Mouse (Mus musculus): ENCODE data around the gene Usf3. TPM values are rescaled to one million over a fixed set of nuclear protein-coding genes. Genes with fewer than 3 reads are reported as not detected.

The Usf3 gene
- polyA plus RNA-seq, 1 experiment from 2014 or later, result 3.4 TPM

DNA sequence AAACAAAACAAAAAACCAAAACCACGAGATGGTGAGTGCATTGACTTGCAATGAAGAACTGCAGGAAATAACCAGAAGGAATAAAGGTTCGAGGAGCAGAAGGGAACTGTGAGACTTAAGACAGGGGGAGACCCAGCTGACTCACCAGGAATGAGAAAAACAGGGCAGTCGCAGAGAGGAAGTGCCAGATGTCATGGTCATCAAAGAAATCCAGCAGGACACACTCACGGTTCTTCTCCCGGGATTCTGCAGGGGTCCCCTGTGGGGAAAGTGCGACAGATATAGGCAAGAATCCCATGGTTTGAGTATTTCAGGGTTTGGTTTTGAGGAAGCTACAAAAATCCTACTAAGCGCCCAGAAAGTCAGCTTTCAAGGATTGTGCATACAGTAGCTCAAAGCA lies 70.3 kb downstream of the Usf3 start:
- no peak for ATAC-seq (ENCODE audit: insufficient read depth, low FRiP score, low read depth)
- no peak overlapping the region for H3K9ac ChIP-seq
- no peaks in the 10 kb centered on the region for H3K4me1 ChIP-seq
- H3K4me3 ChIP-seq (replicated peaks), result no peak overlapping the region
- H3K27ac ChIP-seq, result no peak overlapping the region
- H3K4me2 ChIP-seq, result no peak overlapping the region
- no peaks in the 10 kb centered on the region for H3K9me3 ChIP-seq
- no peaks in the 10 kb centered on the region for H3K27me3 ChIP-seq (replicated peaks)
- 59% methylated on average over 7 of the region's 7 CpGs for WGBS
- H3K36me3 ChIP-seq, result no peaks in the 10 kb centered on the region

GRCm38 (mm10) chr16:44249985-44250384 lies 76.9 kb downstream of the Usf3 start:
- no peaks in the 10 kb centered on the region for H3K4me1 ChIP-seq
- no peak overlapping the region for H3K9ac ChIP-seq
- no peaks in the 10 kb centered on the region for H3K27me3 ChIP-seq (replicated peaks)
- H3K4me2 ChIP-seq, result no peak overlapping the region
- H3K9me3 ChIP-seq, result no peaks in the 10 kb centered on the region
- no peak overlapping the region for H3K27ac ChIP-seq
- no peaks in the 10 kb centered on the region for H3K36me3 ChIP-seq
- 77% methylated on average over 10 of the region's 10 CpGs for WGBS
- no peak overlapping the region for H3K4me3 ChIP-seq (replicated peaks)
- no peak for ATAC-seq (ENCODE audit: insufficient read depth, low FRiP score, low read depth)

DNA sequence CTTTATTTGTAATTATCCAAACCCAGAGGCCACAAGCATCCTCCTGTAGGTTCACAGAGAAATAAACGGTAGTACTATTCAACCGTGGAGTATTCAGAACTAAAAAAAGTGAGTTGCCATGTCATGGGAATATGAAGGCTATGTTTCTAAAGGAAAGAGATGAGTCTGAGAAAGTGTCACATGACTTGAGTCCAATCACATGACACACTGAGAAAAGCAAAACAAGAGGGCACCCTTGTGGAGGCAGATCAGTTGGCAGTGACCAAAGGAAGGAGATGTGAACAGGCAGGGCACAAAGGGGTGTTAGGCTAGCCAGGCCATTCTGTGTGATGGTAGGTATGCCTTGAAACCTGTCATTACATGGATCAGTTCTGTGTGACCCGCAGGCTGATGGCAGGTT lies 79.7 kb downstream of the Usf3 start:
- Histone ChIP-seq H3K9me3 (no peaks in the 10 kb centered on the region), H3K4me3 (replicated peaks) (no peak overlapping the region), H3K4me2 (no peak overlapping the region), H3K9ac (no peak overlapping the region), H3K27me3 (replicated peaks) (no peaks in the 10 kb centered on the region), H3K4me1 (no peaks in the 10 kb centered on the region), H3K36me3 (no peaks in the 10 kb centered on the region), H3K27ac (no peak overlapping the region)
- 91% methylated on average over 3 of the region's 3 CpGs for WGBS
- ATAC-seq (ENCODE audit: insufficient read depth, low FRiP score, low read depth), result no peak

- Histone ChIP-seq H3K36me3 (no peaks in the 10 kb centered on the region), H3K9ac (no peak overlapping the region), H3K27ac (peak overlapping the region; percentile 41; the same call in 1 of the 2 replicates), H3K4me2 (no peak overlapping the region), H3K4me1 (no peaks in the 10 kb centered on the region), H3K4me3 (replicated peaks) (no peak overlapping the region), H3K27me3 (replicated peaks) (no peaks in the 10 kb centered on the region), H3K9me3 (no peaks in the 10 kb centered on the region)
- no peak; the same call in 1 of the 2 replicates for ATAC-seq (ENCODE audit: insufficient read depth, low FRiP score, low read depth)
- 63% methylated on average over 7 of the region's 7 CpGs for WGBS
Measured at GRCm38 (mm10) chr16:44253797-44254634, 81.0 kb downstream of the Usf3 start.

GRCm38 (mm10) chr16:44254698-44255097 lies 81.7 kb downstream of the Usf3 start:
- H3K9me3 ChIP-seq, result no peaks in the 10 kb centered on the region

GRCm38 (mm10) chr16:44257476-44257875 lies 84.4 kb downstream of the Usf3 start:
- Histone ChIP-seq H3K4me2 (no peak overlapping the region), H3K9me3 (no peaks in the 10 kb centered on the region), H3K27ac (no peak overlapping the region), H3K9ac (no peak overlapping the region), H3K4me1 (no peaks in the 10 kb centered on the region), H3K36me3 (no peaks in the 10 kb centered on the region), H3K4me3 (replicated peaks) (no peak overlapping the region), H3K27me3 (replicated peaks) (no peaks in the 10 kb centered on the region)
- ATAC-seq (ENCODE audit: insufficient read depth, low FRiP score, low read depth), result no peak
- 88% methylated on average over 3 of the region's 3 CpGs for WGBS

More at GRCm38 (mm10) chr16:44254698-44255097, 81.7 kb downstream of the Usf3 start:
- Histone ChIP-seq H3K9ac (no peak overlapping the region), H3K4me3 (replicated peaks) (no peak overlapping the region), H3K27ac (peak overlapping the region; percentile 55; the same call in 1 of the 2 replicates), H3K4me2 (no peak overlapping the region), H3K27me3 (replicated peaks) (no peaks in the 10 kb centered on the region), H3K36me3 (no peaks in the 10 kb centered on the region), H3K4me1 (no peaks in the 10 kb centered on the region)
- peak; percentile 83; the same call in 1 of the 2 replicates for ATAC-seq (ENCODE audit: insufficient read depth, low FRiP score, low read depth)
- WGBS, result 42% methylated on average over 7 of the region's 7 CpGs

DNA sequence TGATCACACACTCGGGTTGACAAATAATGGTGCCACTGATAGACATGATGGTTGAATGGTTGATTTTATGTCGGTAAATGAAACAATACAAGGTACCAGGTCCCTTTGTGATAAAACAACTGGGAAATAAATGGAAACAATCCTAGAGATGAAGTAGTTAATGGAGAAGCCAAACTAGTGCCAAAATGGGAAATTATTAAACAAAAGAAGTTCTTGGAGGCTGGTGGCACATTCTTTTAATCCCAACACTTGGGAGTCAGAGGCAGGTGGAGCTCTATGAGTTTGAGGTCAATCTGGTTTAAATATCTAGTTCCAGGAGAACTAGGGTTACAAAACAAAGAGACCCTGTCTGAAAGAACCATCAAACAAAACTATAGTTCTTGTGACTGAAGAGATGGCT lies 91.9 kb downstream of the Usf3 start:
- no peak overlapping the region for H3K27ac ChIP-seq
- ATAC-seq (ENCODE audit: insufficient read depth, low FRiP score, low read depth), result no peak
- 51% methylated on average over 2 of the region's 2 CpGs for WGBS
- H3K4me2 ChIP-seq, result no peak overlapping the region
- no peak overlapping the region for H3K9ac ChIP-seq
- H3K27me3 ChIP-seq (replicated peaks), result no peaks in the 10 kb centered on the region
- no peak overlapping the region for H3K4me3 ChIP-seq (replicated peaks)
- H3K36me3 ChIP-seq, result no peaks in the 10 kb centered on the region
- no peaks in the 10 kb centered on the region for H3K9me3 ChIP-seq
- H3K4me1 ChIP-seq, result no peaks in the 10 kb centered on the region

DNA sequence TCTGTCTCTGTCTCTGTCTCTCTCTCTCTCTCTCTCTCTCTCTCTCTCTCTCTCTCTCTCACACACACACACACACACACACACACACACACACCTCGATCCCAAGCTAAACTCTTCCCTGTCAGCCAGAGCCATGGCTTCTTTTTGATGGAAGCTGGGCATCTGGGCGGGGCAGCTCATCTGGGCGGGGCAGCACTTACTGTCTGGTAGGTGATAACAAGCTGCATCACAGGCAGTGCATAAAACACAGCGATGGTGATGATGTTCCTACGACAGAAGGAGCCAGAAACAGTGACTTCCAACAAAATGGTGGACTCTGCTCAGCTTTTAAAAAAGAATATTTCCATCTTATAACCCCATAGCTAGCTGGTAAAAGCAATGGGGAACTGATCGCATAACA lies 92.5 kb downstream of the Usf3 start:
- Histone ChIP-seq H3K36me3 (no peaks in the 10 kb centered on the region), H3K9ac (no peak overlapping the region), H3K4me1 (no peaks in the 10 kb centered on the region), H3K4me3 (replicated peaks) (no peak overlapping the region), H3K9me3 (no peaks in the 10 kb centered on the region), H3K27me3 (replicated peaks) (no peaks in the 10 kb centered on the region), H3K4me2 (no peak overlapping the region), H3K27ac (no peak overlapping the region)
- 76% methylated on average over 6 of the region's 6 CpGs for WGBS
- no peak for ATAC-seq (ENCODE audit: insufficient read depth, low FRiP score, low read depth)

DNA sequence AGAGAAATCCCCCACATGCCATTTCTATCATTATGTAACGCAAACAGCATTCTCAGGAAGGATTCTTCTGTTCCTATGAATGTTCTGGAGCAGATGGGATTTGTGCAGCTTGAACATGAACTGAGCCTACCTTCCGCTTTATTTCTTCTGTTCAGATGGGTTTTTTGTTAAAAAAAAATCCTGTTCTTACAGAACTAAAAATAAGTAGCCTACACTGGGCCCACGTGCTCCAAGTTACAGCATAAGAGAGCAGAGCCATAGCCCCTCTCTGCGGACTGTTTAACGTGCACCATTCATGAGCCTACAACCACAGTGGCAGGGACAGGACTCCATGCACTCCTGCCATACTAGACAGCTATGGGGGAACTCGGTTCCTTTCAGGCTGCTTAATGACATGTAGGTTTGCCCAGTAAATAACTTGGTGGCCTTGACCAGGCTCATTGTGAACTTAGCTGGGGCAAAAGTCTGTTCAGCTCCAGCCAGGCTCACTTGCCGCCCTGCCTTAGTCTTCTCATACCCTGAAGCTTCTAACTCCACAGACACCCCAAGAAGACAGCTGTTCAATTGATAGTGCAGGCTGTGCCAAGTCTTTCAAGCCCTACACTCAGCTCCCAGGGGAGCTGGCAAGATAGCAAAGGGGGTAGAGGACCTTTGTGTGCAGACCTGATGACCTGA lies 95.6 kb downstream of the Usf3 start:
- no peak for ATAC-seq (ENCODE audit: insufficient read depth, low FRiP score, low read depth)
- Histone ChIP-seq H3K4me1 (no peaks in the 10 kb centered on the region), H3K9ac (no peak overlapping the region), H3K27ac (no peak overlapping the region), H3K9me3 (no peaks in the 10 kb centered on the region), H3K36me3 (no peaks in the 10 kb centered on the region), H3K4me3 (replicated peaks) (no peak overlapping the region), H3K4me2 (no peak overlapping the region), H3K27me3 (replicated peaks) (no peaks in the 10 kb centered on the region)
- 85% methylated on average over 7 of the region's 7 CpGs for WGBS

- Histone ChIP-seq H3K9me3 (no peaks in the 10 kb centered on the region), H3K9ac (no peak overlapping the region), H3K4me1 (no peaks in the 10 kb centered on the region), H3K27me3 (replicated peaks) (no peaks in the 10 kb centered on the region), H3K36me3 (no peaks in the 10 kb centered on the region), H3K4me2 (no peak overlapping the region), H3K27ac (peak overlapping the region; percentile 64; the same call in 1 of the 2 replicates), H3K4me3 (replicated peaks) (no peak overlapping the region)
- 83% methylated on average over 6 of the region's 6 CpGs for WGBS
- ATAC-seq (ENCODE audit: insufficient read depth, low FRiP score, low read depth), result no peak
Measured at GRCm38 (mm10) chr16:44269578-44269977, 96.5 kb downstream of the Usf3 start.

- peak; percentile 35; the same call in 1 of the 2 replicates for ATAC-seq (ENCODE audit: insufficient read depth, low FRiP score, low read depth)
- H3K4me1 ChIP-seq, result no peaks in the 10 kb centered on the region
- H3K27me3 ChIP-seq (replicated peaks), result no peaks in the 10 kb centered on the region
- H3K27ac ChIP-seq, result peak overlapping the region; percentile 64; the same call in 1 of the 2 replicates
- H3K9me3 ChIP-seq, result no peaks in the 10 kb centered on the region
- no peaks in the 10 kb centered on the region for H3K36me3 ChIP-seq
- H3K4me2 ChIP-seq, result no peak overlapping the region
- WGBS, result 43% methylated on average over 5 of the region's 5 CpGs
- H3K4me3 ChIP-seq (replicated peaks), result no peak overlapping the region
- H3K9ac ChIP-seq, result no peak overlapping the region
Measured at GRCm38 (mm10) chr16:44270606-44271005, 97.6 kb downstream of the Usf3 start.

DNA sequence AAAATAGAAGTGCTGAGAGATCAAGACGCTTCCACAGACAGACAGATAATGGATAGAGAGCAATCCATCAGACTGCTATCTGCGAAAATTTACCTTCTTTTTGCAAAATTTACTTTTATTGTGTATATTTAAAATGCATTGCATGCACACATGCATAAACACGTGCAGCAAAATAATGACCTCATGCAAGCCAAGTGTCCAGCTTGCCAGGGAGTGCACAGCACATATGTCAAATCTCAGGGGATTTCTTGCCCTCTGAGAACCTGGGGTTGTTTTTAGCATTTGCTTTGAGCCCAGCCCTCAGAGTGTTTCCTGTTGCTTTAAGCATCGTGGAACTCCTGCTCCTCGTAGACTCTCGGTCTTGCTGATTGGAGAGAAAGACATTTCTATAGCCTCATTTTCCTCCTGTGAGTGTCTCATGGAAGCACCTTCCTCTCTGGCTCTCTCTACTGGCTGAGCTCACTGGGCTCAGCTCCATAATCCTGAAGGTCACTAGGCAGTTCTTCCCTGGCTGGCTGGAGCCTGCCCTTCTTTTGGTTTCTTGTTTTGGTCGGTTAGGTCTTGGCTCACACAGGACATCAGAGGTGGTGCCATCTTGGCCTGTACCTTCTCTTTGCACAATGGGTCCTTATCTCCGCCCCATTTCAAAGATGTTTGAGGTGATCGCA lies 98.5 kb downstream of the Usf3 start:
- H3K27me3 ChIP-seq (replicated peaks), result no peaks in the 10 kb centered on the region
- H3K9ac ChIP-seq, result no peak overlapping the region
- no peak overlapping the region for H3K4me2 ChIP-seq
- no peak for ATAC-seq (ENCODE audit: insufficient read depth, low FRiP score, low read depth)
- H3K4me3 ChIP-seq (replicated peaks), result no peak overlapping the region
- H3K27ac ChIP-seq, result no peak overlapping the region
- H3K36me3 ChIP-seq, result no peaks in the 10 kb centered on the region
- no peaks in the 10 kb centered on the region for H3K9me3 ChIP-seq
- no peaks in the 10 kb centered on the region for H3K4me1 ChIP-seq
- WGBS, result 64% methylated on average over 9 of the region's 9 CpGs

All from stomach, embryonic 15.5 days (tissue).